Mouse (Mus musculus) CH12.LX (cell line): Measurements from ENCODE around the gene Mmp23.

ENCODE experiments used
- CTCF ChIP-seq, 2 experiments: IDR thresholded peaks in 1 of 2; conservative IDR thresholded peaks in 1 of 2; 2 replicates each; pipeline ENCODE4 v1.5.1; 2011 to 2012; ENCODE audit warnings: low read depth in 2 of 2, low read length in 2 of 2, improper control_type of control experiment in 1 of 2, inconsistent platforms in 1 of 2, mild to moderate bottlenecking in 1 of 2, moderate library complexity in 1 of 2
- TCF12 ChIP-seq: IDR thresholded peaks from 2 replicates; pipeline ENCODE4 v1.6.1; 2014; ENCODE audit warnings: low read depth, mild to moderate bottlenecking, inconsistent platforms, low read length, improper control_type of control experiment

- TF ChIP-seq CTCF (conservative IDR thresholded peaks at IDR 0.05 in 1 of 2, IDR thresholded peaks at IDR 0.05 in 1 of 2; ENCODE audit: low read depth in 2 of 2, low read length in 2 of 2) (no peak), TCF12 (no peak)
Measured at GRCm38 (mm10) chr4:155649355-155649754, 3.8 kb downstream of the Mmp23 start.
